Mouse (Mus musculus): ENCODE measurements around the gene Lrrc4. TPM values are rescaled to one million over a fixed set of nuclear protein-coding genes. Genes with fewer than 3 reads are reported as not detected.

The Lrrc4 gene
- polyA plus RNA-seq, 1 experiment from 2014 or later: 3.8 TPM

- H3K4me3 ChIP-seq: no peak overlapping the region
- no peaks in the 10 kb centered on the region for H3K9me3 ChIP-seq
- H3K4me1 ChIP-seq: peaks cover 33% of the 10 kb centered on the region
- no peaks in the 10 kb centered on the region for H3K36me3 ChIP-seq
- 62% methylated on average over 3 of the region's 3 CpGs for WGBS
- H3K27ac ChIP-seq (replicated peaks): no peak overlapping the region
- H3K27me3 ChIP-seq: no peaks in the 10 kb centered on the region
- no peak for ATAC-seq (ENCODE audit: low FRiP score, low read depth)
- no peak overlapping the region for H3K4me2 ChIP-seq (replicated peaks)
- H3K9ac ChIP-seq (replicated peaks): no peak overlapping the region
Observed at GRCm38 (mm10) chr6:28618299-28618698, 213.2 kb downstream of the Lrrc4 start.

- Histone ChIP-seq H3K36me3 (no peaks in the 10 kb centered on the region), H3K9ac (replicated peaks) (no peak overlapping the region), H3K4me2 (replicated peaks) (no peak overlapping the region), H3K27me3 (no peaks in the 10 kb centered on the region), H3K4me1 (peaks cover 30% of the 10 kb centered on the region), H3K9me3 (no peaks in the 10 kb centered on the region), H3K27ac (replicated peaks) (no peak overlapping the region), H3K4me3 (no peak overlapping the region)
- WGBS: 67% methylated on average over 3 of the region's 3 CpGs
- no peak for ATAC-seq (ENCODE audit: low FRiP score, low read depth)
Observed at GRCm38 (mm10) chr6:28615966-28616365, 215.6 kb downstream of the Lrrc4 start.

GRCm38 (mm10) chr6:28615408-28615807 is 216.1 kb downstream of the Lrrc4 start:
- Histone ChIP-seq H3K9ac (replicated peaks) (no peak overlapping the region), H3K36me3 (no peaks in the 10 kb centered on the region), H3K4me2 (replicated peaks) (no peak overlapping the region), H3K9me3 (no peaks in the 10 kb centered on the region), H3K27me3 (no peaks in the 10 kb centered on the region), H3K4me3 (no peak overlapping the region), H3K4me1 (peaks cover 30% of the 10 kb centered on the region), H3K27ac (replicated peaks) (no peak overlapping the region)
- 92% methylated on average over 3 of the region's 3 CpGs for WGBS
- ATAC-seq (ENCODE audit: low FRiP score, low read depth): no peak

- Histone ChIP-seq H3K36me3 (no peaks in the 10 kb centered on the region), H3K27me3 (no peaks in the 10 kb centered on the region), H3K27ac (replicated peaks) (no peak overlapping the region), H3K4me2 (replicated peaks) (no peak overlapping the region), H3K9me3 (no peaks in the 10 kb centered on the region), H3K4me3 (no peak overlapping the region), H3K4me1 (peaks cover 28% of the 10 kb centered on the region), H3K9ac (replicated peaks) (no peak overlapping the region)
- WGBS: 93% methylated on average over 4 of the region's 4 CpGs
- no peak for ATAC-seq (ENCODE audit: low FRiP score, low read depth)
Observed at GRCm38 (mm10) chr6:28614856-28615255, 216.7 kb downstream of the Lrrc4 start.

- no peak overlapping the region for H3K4me2 ChIP-seq (replicated peaks)
- 90% methylated on average over 4 of the region's 4 CpGs for WGBS
- no peak overlapping the region for H3K4me3 ChIP-seq
- no peaks in the 10 kb centered on the region for H3K27me3 ChIP-seq
- H3K4me1 ChIP-seq: peaks cover 15% of the 10 kb centered on the region; the same call in 1 of the 2 replicates
- no peak overlapping the region for H3K9ac ChIP-seq (replicated peaks)
- H3K27ac ChIP-seq (replicated peaks): no peak overlapping the region
- no peaks in the 10 kb centered on the region for H3K36me3 ChIP-seq
- H3K9me3 ChIP-seq: no peaks in the 10 kb centered on the region
- ATAC-seq (ENCODE audit: low FRiP score, low read depth): no peak
Observed at GRCm38 (mm10) chr6:28613441-28613840, 218.1 kb downstream of the Lrrc4 start.

Other genes starting within 250 kb of the Lrrc4 start
- gene Lep, start 228.5 kb upstream of the Lrrc4 start, polyA plus RNA-seq (2016; fragmentation: Nextera tagmentation; extraction: Ambion mirVana): not detected in 2 replicates

All from midbrain, embryonic 12.5 days (tissue).